Mouse (Mus musculus) heart, adult 2 months (tissue): ENCODE measurements around the gene Ccdc187. TPM values are rescaled to one million over a fixed set of nuclear protein-coding genes. Genes with fewer than 3 reads are reported as not detected.

Experiments
- DNase-seq, 2 experiments: peaks; one replicate each; pipeline ENCODE4 v3.0.0; 2021
- H3K27ac ChIP-seq: fragments of 200-600 bp; 2 replicates; pipeline ENCODE4 v1.8.1; 2022
- H3K27me3 ChIP-seq: fragments of 200-500 bp; 2 replicates; pipeline ENCODE4 v1.6.1; 2012; ENCODE audit warnings: mild to moderate bottlenecking, low read length, inconsistent platforms, mixed read lengths; ENCODE audit not compliant: control insufficient read depth, insufficient read depth
- H3K36me3 ChIP-seq: fragments of 200-500 bp; 2 replicates; pipeline ENCODE4 v1.6.1; 2012; ENCODE audit warnings: low read length, inconsistent platforms; ENCODE audit not compliant: control insufficient read depth, insufficient read depth
- H3K4me1 ChIP-seq: fragments of 200-500 bp; 2 replicates; pipeline ENCODE4 v1.6.1; 2011; ENCODE audit warnings: low read length; ENCODE audit not compliant: control insufficient read depth, insufficient read depth
- H3K4me3 ChIP-seq: fragments of 200-600 bp; 2 replicates; pipeline ENCODE4 v1.8.1; 2022
- H3K79me2 ChIP-seq: fragments of 200-500 bp; replicated peaks from 2 replicates; pipeline ENCODE4 v1.6.1; 2012; ENCODE audit warnings: mild to moderate bottlenecking, inconsistent platforms, low read length, moderate library complexity, mixed read lengths; ENCODE audit not compliant: control insufficient read depth, insufficient read depth
- H3K9ac ChIP-seq: fragments of 200-500 bp; 2 replicates; pipeline ENCODE4 v1.6.1; 2012; ENCODE audit warnings: low read depth, mild to moderate bottlenecking, control low read depth, inconsistent platforms, low read length, mixed read lengths
- CTCF ChIP-seq: fragments of 200-600 bp; IDR thresholded peaks from 2 replicates; pipeline ENCODE4 v1.8.1; 2022; ENCODE audit warnings: antibody characterized with exemption, mild to moderate bottlenecking, moderate library complexity
- EP300 ChIP-seq: fragments of 200-500 bp; IDR thresholded peaks from 2 replicates; pipeline ENCODE4 v1.6.1; 2011; ENCODE audit warnings: low read depth, low read length, control low read depth; ENCODE audit not compliant: insufficient read depth
- POLR2A ChIP-seq: fragments of 200-500 bp; IDR thresholded peaks from 2 replicates; pipeline ENCODE4 v1.6.1; 2011; ENCODE audit warnings: mild to moderate bottlenecking, low read depth, low read length, control low read depth; ENCODE audit not compliant: insufficient read depth
- WGBS: fragments of 180-500 bp; shearing (Covaris S2); methylation state at CpG from one replicate; pipeline ENCODE4 v1.1.7; 2018; 5-methylcytosine and 5-hydroxymethylcytosine counted together
- intact Hi-C: fragments of 180-260 bp; cut with DNase I; formaldehyde crosslinking; loops from one replicate; pipeline ENCODE4 v1.15.1; 2025
- polyA plus RNA-seq: library from polyadenylated mRNA; depleted of rRNA; stranded (reverse); fragments of >200 nt; gene quantifications from 2 replicates; pipeline ENCODE4 v1.2.3, GENCODE M21; 2012
- total RNA-seq, 2 experiments: library from RNA; stranded (reverse); gene quantifications; 2 replicates each; pipeline ENCODE4 v1.2.3; 2021

The Ccdc187 gene
- total and polyA plus RNA-seq, 3 experiments, result 0.09 to 0.37 (median 0.13) TPM

GRCm38 (mm10) chr2:26234771-26235170 is 59.6 kb downstream of the Ccdc187 start:
- H3K36me3 ChIP-seq, result no peaks in the 10 kb centered on the region
- TF ChIP-seq CTCF (no peak), EP300 (0 out of 2 replicates have a peak, but pooled peaks have one; percentile 11), POLR2A (0 out of 2 replicates have a peak, but pooled peaks have one; percentile 18)
- DNase-seq, result peak; percentile 45 to 71
- intact Hi-C loops, result loop anchor here (10.0 kb wide), 1 partner anchor 150 kb away; the partner anchor contains the start of genes Entr1, Pmpca and Snapc4
- no peaks in the 10 kb centered on the region for H3K27me3 ChIP-seq
- WGBS, result 36% methylated on average over 2 of the region's 2 CpGs
- no peak overlapping the region for H3K9ac ChIP-seq
- no peaks in the 10 kb centered on the region for H3K79me2 ChIP-seq
- H3K27ac ChIP-seq, result peak overlapping the region; percentile 61
- peaks cover 11% of the 10 kb centered on the region for H3K4me1 ChIP-seq
- H3K4me3 ChIP-seq, result no peak overlapping the region

- Histone ChIP-seq H3K9ac (no peak overlapping the region), H3K79me2 (no peaks in the 10 kb centered on the region), H3K4me3 (no peak overlapping the region), H3K27ac (peak overlapping the region; percentile 61), H3K36me3 (no peaks in the 10 kb centered on the region), H3K4me1 (peaks cover 11% of the 10 kb centered on the region), H3K27me3 (no peaks in the 10 kb centered on the region)
- intact Hi-C loops, result loop anchor here (10.0 kb wide), 1 partner anchor 151 kb away; the partner anchor contains the start of genes Entr1, Pmpca and Snapc4
- 54% methylated on average over 5 of the region's 5 CpGs for WGBS
- TF ChIP-seq CTCF (no peak), POLR2A (no peak), EP300 (no peak)
- DNase-seq, result no peak
Measured at GRCm38 (mm10) chr2:26234253-26234652, 60.1 kb downstream of the Ccdc187 start.

DNA sequence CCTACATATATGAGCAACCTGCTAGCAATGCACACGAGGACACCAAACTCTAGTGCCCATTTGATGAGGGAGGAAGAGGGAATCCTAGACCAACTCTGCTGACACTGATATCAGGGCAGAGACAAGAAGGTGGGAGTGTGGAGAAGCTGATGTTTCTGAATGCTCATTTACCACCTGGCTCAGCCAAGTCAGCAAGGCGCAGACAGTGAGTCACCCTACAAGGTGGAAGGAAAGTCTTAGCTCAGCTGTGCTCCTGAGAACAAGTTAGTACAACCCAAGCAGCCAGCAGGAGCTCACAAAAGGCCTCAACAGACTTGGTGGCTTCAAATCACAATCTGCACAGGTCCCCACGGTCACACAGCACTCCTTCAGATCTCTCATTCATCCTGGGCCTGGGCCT is 63.0 kb downstream of the Ccdc187 start:
- intact Hi-C loops, result loop anchor here (10.0 kb wide), 1 partner anchor 153 kb away; the partner anchor contains the start of genes Entr1, Pmpca and Snapc4
- H3K27me3 ChIP-seq, result no peaks in the 10 kb centered on the region
- no peak for DNase-seq
- H3K9ac ChIP-seq, result no peak overlapping the region
- H3K79me2 ChIP-seq, result no peaks in the 10 kb centered on the region
- WGBS, result 62% methylated on average over 3 of the region's 3 CpGs
- no peak for TF ChIP-seq POLR2A
- TF ChIP-seq CTCF, result no peak
- no peak for TF ChIP-seq EP300
- H3K27ac ChIP-seq, result no peak overlapping the region
- no peaks in the 10 kb centered on the region for H3K36me3 ChIP-seq
- peaks cover 11% of the 10 kb centered on the region for H3K4me1 ChIP-seq
- H3K4me3 ChIP-seq, result no peak overlapping the region

GRCm38 (mm10) chr2:26230253-26230652 is 64.1 kb downstream of the Ccdc187 start:
- no peaks in the 10 kb centered on the region for H3K79me2 ChIP-seq
- intact Hi-C loops, result loop anchor here (10.0 kb wide), 1 partner anchor 155 kb away; the partner anchor contains the start of genes Entr1, Pmpca and Snapc4
- WGBS, result 62% methylated on average over 4 of the region's 4 CpGs
- DNase-seq, result no peak
- peaks cover 11% of the 10 kb centered on the region for H3K4me1 ChIP-seq
- H3K36me3 ChIP-seq, result no peaks in the 10 kb centered on the region
- H3K27me3 ChIP-seq, result no peaks in the 10 kb centered on the region
- H3K27ac ChIP-seq, result no peak overlapping the region
- H3K4me3 ChIP-seq, result no peak overlapping the region
- TF ChIP-seq POLR2A, result no peak
- TF ChIP-seq EP300, result no peak
- no peak for TF ChIP-seq CTCF
- H3K9ac ChIP-seq, result no peak overlapping the region

- Histone ChIP-seq H3K27ac (no peak overlapping the region), H3K36me3 (no peaks in the 10 kb centered on the region), H3K9ac (no peak overlapping the region), H3K4me1 (peaks cover 5% of the 10 kb centered on the region; the same call in 1 of the 2 replicates), H3K27me3 (no peaks in the 10 kb centered on the region), H3K4me3 (no peak overlapping the region), H3K79me2 (no peaks in the 10 kb centered on the region)
- no peak for TF ChIP-seq EP300
- TF ChIP-seq POLR2A, result no peak
- peak; percentile 84 for TF ChIP-seq CTCF
- intact Hi-C loops, result loop anchor here (5.0 kb wide), 1 partner anchor 75 kb away; no protein-coding TSS in a partner anchor
- peak in 1 of 2 experiments; percentile 35 for DNase-seq
- 57% methylated on average over 1 of the region's 1 CpGs for WGBS
Measured at GRCm38 (mm10) chr2:26227788-26228187, 66.6 kb downstream of the Ccdc187 start.

DNA sequence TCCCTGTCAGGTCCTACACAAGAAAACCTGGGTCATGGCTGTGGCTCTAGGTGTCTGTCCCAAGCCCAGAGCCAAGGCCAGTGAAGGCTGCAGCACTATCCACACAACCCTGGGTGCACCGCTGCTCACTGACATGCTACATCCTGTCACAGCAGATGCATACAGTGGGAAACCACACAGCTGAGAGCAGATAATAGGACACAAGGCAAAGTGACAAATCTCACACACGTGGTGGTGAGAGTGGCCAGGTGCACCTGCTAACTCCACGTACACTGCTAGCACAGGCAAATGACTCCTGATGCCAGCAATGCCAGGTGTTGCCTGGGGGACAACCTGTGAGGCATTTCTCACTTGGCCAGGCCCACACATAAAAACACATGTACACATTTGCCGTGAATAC is 69.1 kb downstream of the Ccdc187 start:
- Histone ChIP-seq H3K4me1 (no peaks in the 10 kb centered on the region), H3K79me2 (no peaks in the 10 kb centered on the region), H3K27ac (no peak overlapping the region), H3K4me3 (no peak overlapping the region), H3K9ac (no peak overlapping the region), H3K36me3 (no peaks in the 10 kb centered on the region), H3K27me3 (no peaks in the 10 kb centered on the region)
- intact Hi-C loops, result loop anchor here (5.0 kb wide), 1 partner anchor 73 kb away; no protein-coding TSS in a partner anchor
- 83% methylated on average over 4 of the region's 4 CpGs for WGBS
- no peak for TF ChIP-seq POLR2A
- no peak for DNase-seq
